Mouse (Mus musculus) ES-Bruce4 (cell line): ENCODE measurements around the gene Ggt1. TPM values are rescaled to one million over a fixed set of nuclear protein-coding genes. Genes with fewer than 3 reads are reported as not detected.

Experiments used
- H3K27ac ChIP-seq: 2 replicates; pipeline ENCODE4 v1.5.1; 2012; ENCODE audit warnings: low read length, inconsistent platforms; ENCODE audit not compliant: insufficient read depth
- H3K27me3 ChIP-seq: 2 replicates; pipeline ENCODE4 v1.6.1; 2012; ENCODE audit warnings: mild to moderate bottlenecking, low read length, inconsistent platforms; ENCODE audit not compliant: control insufficient read depth, poor library complexity, insufficient read depth, severe bottlenecking
- H3K36me3 ChIP-seq: 2 replicates; pipeline ENCODE4 v1.6.1; 2012; ENCODE audit warnings: inconsistent platforms, mild to moderate bottlenecking, low read length, moderate library complexity; ENCODE audit not compliant: control insufficient read depth, poor library complexity, insufficient read depth, severe bottlenecking
- H3K4me1 ChIP-seq: one replicate; pipeline ENCODE4 v1.8.1; 2011; ENCODE audit warnings: low read length; ENCODE audit not compliant: control insufficient read depth, insufficient read depth
- H3K4me3 ChIP-seq: 2 replicates; pipeline ENCODE4 v1.5.1; 2011; ENCODE audit warnings: low read depth, mild to moderate bottlenecking, low read length
- H3K9ac ChIP-seq: 2 replicates; pipeline ENCODE4 v1.6.1; 2012; ENCODE audit warnings: low read depth, mild to moderate bottlenecking, inconsistent platforms; ENCODE audit not compliant: poor library complexity, severe bottlenecking
- H3K9me3 ChIP-seq: replicated peaks from 2 replicates; pipeline ENCODE4 v1.6.1; 2012; ENCODE audit warnings: mild to moderate bottlenecking, low read length, inconsistent platforms; ENCODE audit not compliant: control insufficient read depth, poor library complexity, insufficient read depth, severe bottlenecking
- CTCF ChIP-seq: IDR thresholded peaks from one replicate; pipeline ENCODE4 v1.8.1; 2011; ENCODE audit warnings: low read depth, low read length
- EP300 ChIP-seq: IDR thresholded peaks from 2 replicates; pipeline ENCODE4 v1.6.1; 2011; ENCODE audit warnings: low read depth, low read length; ENCODE audit not compliant: insufficient read depth
- POLR2A ChIP-seq: IDR thresholded peaks from one replicate; pipeline ENCODE4 v1.8.1; 2011; ENCODE audit warnings: low read length; ENCODE audit not compliant: insufficient read depth
- polyA plus RNA-seq: library from polyadenylated mRNA; stranded (reverse); fragments of >200 nt; gene quantifications from 2 replicates; pipeline ENCODE4 v1.2.4, GENCODE M21; 2011; ENCODE audit warnings: low read depth; ENCODE audit not compliant: missing spikeins, insufficient read depth, insufficient read length

The Ggt1 gene
- polyA plus RNA-seq, 1 experiment: 2.8 TPM

- no peak overlapping the region for H3K4me3 ChIP-seq
- no peak for TF ChIP-seq CTCF
- no peak for TF ChIP-seq POLR2A
- TF ChIP-seq EP300: no peak
- H3K4me1 ChIP-seq: no peaks in the 10 kb centered on the region
- no peak overlapping the region for H3K9ac ChIP-seq
- no peaks in the 10 kb centered on the region for H3K9me3 ChIP-seq
- H3K27me3 ChIP-seq: no peaks in the 10 kb centered on the region
- H3K27ac ChIP-seq: no peak overlapping the region
- H3K36me3 ChIP-seq: no peaks in the 10 kb centered on the region
Measured at GRCm38 (mm10) chr10:75579129-75579528, 17.7 kb downstream of the Ggt1 start.

- Histone ChIP-seq H3K4me1 (no peaks in the 10 kb centered on the region), H3K9me3 (no peaks in the 10 kb centered on the region), H3K9ac (no peak overlapping the region), H3K36me3 (no peaks in the 10 kb centered on the region), H3K27ac (no peak overlapping the region), H3K4me3 (peak overlapping the region; percentile 7; the same call in 1 of the 2 replicates), H3K27me3 (no peaks in the 10 kb centered on the region)
- TF ChIP-seq POLR2A (no peak), CTCF (peak; percentile 85)
Measured at GRCm38 (mm10) chr10:75585876-75586552, 24.6 kb downstream of the Ggt1 start.

- TF ChIP-seq EP300 (no peak), POLR2A (no peak), CTCF (no peak)
- H3K4me3 ChIP-seq: no peak overlapping the region
- H3K9ac ChIP-seq: no peak overlapping the region
- H3K27ac ChIP-seq: no peak overlapping the region
- H3K4me1 ChIP-seq: no peaks in the 10 kb centered on the region
- no peaks in the 10 kb centered on the region for H3K9me3 ChIP-seq
- no peaks in the 10 kb centered on the region for H3K36me3 ChIP-seq
- no peaks in the 10 kb centered on the region for H3K27me3 ChIP-seq
Measured at GRCm38 (mm10) chr10:75586553-75586879, 25.1 kb downstream of the Ggt1 start.

- H3K27me3 ChIP-seq: no peaks in the 10 kb centered on the region
- TF ChIP-seq CTCF (no peak), EP300 (no peak), POLR2A (no peak)
- no peaks in the 10 kb centered on the region for H3K36me3 ChIP-seq
- no peak overlapping the region for H3K9ac ChIP-seq
- H3K4me3 ChIP-seq: no peak overlapping the region
- H3K27ac ChIP-seq: no peak overlapping the region
- H3K4me1 ChIP-seq: no peaks in the 10 kb centered on the region
- H3K9me3 ChIP-seq: no peaks in the 10 kb centered on the region
Measured at GRCm38 (mm10) chr10:75587781-75588180, 26.4 kb downstream of the Ggt1 start.

- Histone ChIP-seq H3K4me3 (no peak overlapping the region), H3K27me3 (no peaks in the 10 kb centered on the region), H3K9ac (no peak overlapping the region), H3K27ac (no peak overlapping the region), H3K9me3 (no peaks in the 10 kb centered on the region), H3K4me1 (no peaks in the 10 kb centered on the region), H3K36me3 (no peaks in the 10 kb centered on the region)
- TF ChIP-seq CTCF (no peak), POLR2A (no peak), EP300 (no peak)
Measured at GRCm38 (mm10) chr10:75588336-75588735, 26.9 kb downstream of the Ggt1 start.

GRCm38 (mm10) chr10:75589129-75589528 lies 27.7 kb downstream of the Ggt1 start, which contains the start of gene Ggt5:
TSS of gene Ggt5 (plus strand) at chr10:75589340.
- Histone ChIP-seq H3K4me3 (no peak within 1 kb of the TSS), H3K4me1 (no peaks in the 10 kb centered on the region), H3K9me3 (no peaks in the 10 kb centered on the region), H3K36me3 (no peaks in the 10 kb centered on the region), H3K9ac (no peak within 1 kb of the TSS), H3K27ac (no peak within 1 kb of the TSS), H3K27me3 (no peaks in the 10 kb centered on the region)
- TF ChIP-seq EP300 (no peak), CTCF (no peak), POLR2A (no peak)
